Mouse (Mus musculus) A20 (cell line): ENCODE results near the gene Ints2.
"Not testable (repeated sequence)": the region's sequence is repeated elsewhere in the genome, so short reads cannot be mapped to it uniquely, and the experiment has no call there.

ENCODE experiments used
- DNase-seq: peaks from one replicate; pipeline ENCODE4 v3.0.0-alpha.2; 2011; ENCODE audit warnings: low read depth, low spot score

Ints2 gene

GRCm38 (mm10) chr11:86257460-86258076, at the start of gene Ints2:
Ints2 (minus strand) TSS chr11:86257575.
- peak; percentile 93 for DNase-seq

- peak; percentile 63 for DNase-seq
These were observed 34.8 kb upstream of the Ints2 start for GRCm38 (mm10) chr11:86292201-86292600.

- DNase-seq, result peak; percentile 76
These were observed 34.3 kb upstream of the Ints2 start for GRCm38 (mm10) chr11:86291714-86292113.

- DNase-seq, result no peak
These were observed 28.4 kb upstream of the Ints2 start for GRCm38 (mm10) chr11:86285729-86286128.

GRCm38 (mm10) chr11:86278442-86279102, 21.2 kb upstream of the Ints2 start:
- no peak for DNase-seq

GRCm38 (mm10) chr11:86257054-86257453, 321 bp downstream of the Ints2 start:
- DNase-seq, result no peak

GRCm38 (mm10) chr11:86253342-86253741, 4.0 kb downstream of the Ints2 start:
- no peak for DNase-seq

- no peak for DNase-seq
These were observed 24.9 kb downstream of the Ints2 start for GRCm38 (mm10) chr11:86232446-86232845.

- DNase-seq, result peak; percentile 72
These were observed 25.5 kb downstream of the Ints2 start for GRCm38 (mm10) chr11:86231781-86232350.

- peak; percentile 77 for DNase-seq
These were observed 30.7 kb downstream of the Ints2 start for GRCm38 (mm10) chr11:86226646-86227180.

- no peak for DNase-seq
These were observed 31.6 kb downstream of the Ints2 start for GRCm38 (mm10) chr11:86225761-86226160.

GRCm38 (mm10) chr11:86211803-86212202, 45.6 kb downstream of the Ints2 start:
- DNase-seq, result no peak

- no peak for DNase-seq
These were observed 48.3 kb downstream of the Ints2 start for GRCm38 (mm10) chr11:86209123-86209522.

- DNase-seq, result no peak
These were observed 51.5 kb downstream of the Ints2 start for GRCm38 (mm10) chr11:86205876-86206275.

- no peak for DNase-seq
These were observed 52.3 kb downstream of the Ints2 start for GRCm38 (mm10) chr11:86205031-86205430.

GRCm38 (mm10) chr11:86201901-86202675, 55.3 kb downstream of the Ints2 start:
- peak; percentile 58 for DNase-seq

GRCm38 (mm10) chr11:86201037-86201786, 56.2 kb downstream of the Ints2 start, which contains the start of gene Brip1:
Brip1 (minus strand) TSS chr11:86201193.
- DNase-seq, result peak; percentile 98

- DNase-seq, result no peak
These were observed 56.8 kb downstream of the Ints2 start for GRCm38 (mm10) chr11:86200460-86201021.

- DNase-seq, result no peak
These were observed 57.6 kb downstream of the Ints2 start for GRCm38 (mm10) chr11:86199733-86200132.

- DNase-seq, result not testable (repeated sequence)
These were observed 72.2 kb downstream of the Ints2 start for GRCm38 (mm10) chr11:86185224-86185623.

- DNase-seq, result no peak
These were observed 81.5 kb downstream of the Ints2 start for GRCm38 (mm10) chr11:86175833-86176232.
